Mouse (Mus musculus) gastrocnemius, postnatal 25 days (tissue): ENCODE data around the gene Ppil6. TPM values are rescaled to one million over a fixed set of nuclear protein-coding genes. Genes with fewer than 3 reads are reported as not detected.

ENCODE experiments used
- DNase-seq: peaks from one replicate; pipeline ENCODE4 v3.0.0; 2022
- total RNA-seq, 2 experiments: library from RNA; stranded (reverse); gene quantifications; 1 replicate in 1 of 2; 2 replicates in 1 of 2; pipeline ENCODE4 v1.2.3; 2021

Ppil6 gene
- total RNA-seq, 2 experiments from 2014 or later: not detected

DNA sequence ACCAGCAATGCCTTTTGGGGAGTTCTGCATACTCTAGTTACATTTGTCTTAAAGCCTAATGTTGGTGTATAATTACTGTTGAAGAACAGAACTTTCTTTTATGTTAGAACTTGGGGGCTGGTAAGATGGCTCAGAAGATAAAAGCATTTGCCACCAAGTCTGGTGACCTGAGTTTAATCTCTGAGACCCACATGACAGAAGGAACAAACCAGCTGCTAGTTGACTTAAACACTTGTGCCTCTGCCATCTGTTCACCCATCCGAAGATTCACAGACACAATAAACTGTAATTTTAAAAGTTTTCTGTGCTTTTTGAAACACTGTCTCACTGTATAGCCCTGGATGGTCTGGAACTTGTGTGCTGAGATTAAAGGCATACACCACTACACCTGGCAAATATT is 35.5 kb downstream of the Ppil6 start:
- no peak for DNase-seq

DNA sequence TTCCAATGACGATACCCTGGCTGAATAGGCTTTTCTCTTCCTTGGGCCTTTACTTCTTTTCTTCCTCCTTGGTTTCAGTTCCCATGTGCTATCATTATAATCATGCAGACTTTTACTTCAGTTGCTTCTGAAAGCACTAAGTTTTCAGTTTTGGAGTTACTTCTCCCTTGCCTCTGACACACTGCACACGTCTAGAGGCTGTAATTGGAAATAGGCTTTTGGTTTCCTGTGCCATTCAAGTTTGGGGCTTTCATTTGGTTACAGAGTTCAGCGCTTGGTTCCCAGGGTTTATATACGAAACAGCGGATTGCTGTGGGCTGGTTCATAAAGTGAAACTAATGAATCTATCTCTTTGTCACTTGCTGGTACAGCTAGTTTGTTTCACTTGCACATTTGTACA is 39.7 kb downstream of the Ppil6 start:
- DNase-seq: no peak

DNA sequence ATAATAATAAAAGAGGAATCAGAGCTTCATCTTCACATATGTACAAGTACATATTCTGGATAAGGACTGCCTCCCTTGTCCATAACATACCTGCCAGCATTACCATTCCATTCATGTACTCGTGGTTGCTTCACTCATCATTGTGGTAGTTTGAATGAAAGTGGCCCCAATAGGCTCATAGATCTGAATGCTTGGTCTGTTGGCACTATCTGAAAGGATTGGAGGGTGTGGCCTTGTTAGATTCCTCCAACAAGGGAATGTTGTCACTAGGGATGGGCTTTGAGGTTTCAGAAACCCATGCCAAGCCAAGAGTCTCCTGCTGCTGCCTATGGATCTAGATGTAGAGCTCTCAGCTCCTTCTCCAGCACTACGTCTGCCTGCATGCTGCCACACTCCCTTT is 45.8 kb downstream of the Ppil6 start:
- no peak for DNase-seq

DNA sequence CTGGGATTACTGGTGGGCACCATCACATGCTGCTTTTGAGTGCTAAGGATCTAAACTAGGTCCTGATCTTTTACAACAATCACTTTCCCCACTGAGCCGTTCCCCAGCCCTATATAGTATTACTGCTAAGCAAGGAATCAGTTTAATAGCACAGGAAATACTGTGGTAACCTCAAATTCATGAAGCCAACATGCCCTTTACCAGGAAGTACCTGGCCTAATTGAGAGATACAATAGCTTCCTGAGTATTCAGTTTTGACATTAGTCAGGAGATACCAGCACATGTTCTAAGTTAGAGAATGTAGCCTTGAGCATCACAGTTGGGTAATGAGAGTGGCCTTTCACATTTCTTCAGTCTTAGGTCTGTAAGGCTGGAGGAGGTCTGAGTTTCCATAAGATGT is 46.5 kb downstream of the Ppil6 start:
- DNase-seq: no peak

DNA sequence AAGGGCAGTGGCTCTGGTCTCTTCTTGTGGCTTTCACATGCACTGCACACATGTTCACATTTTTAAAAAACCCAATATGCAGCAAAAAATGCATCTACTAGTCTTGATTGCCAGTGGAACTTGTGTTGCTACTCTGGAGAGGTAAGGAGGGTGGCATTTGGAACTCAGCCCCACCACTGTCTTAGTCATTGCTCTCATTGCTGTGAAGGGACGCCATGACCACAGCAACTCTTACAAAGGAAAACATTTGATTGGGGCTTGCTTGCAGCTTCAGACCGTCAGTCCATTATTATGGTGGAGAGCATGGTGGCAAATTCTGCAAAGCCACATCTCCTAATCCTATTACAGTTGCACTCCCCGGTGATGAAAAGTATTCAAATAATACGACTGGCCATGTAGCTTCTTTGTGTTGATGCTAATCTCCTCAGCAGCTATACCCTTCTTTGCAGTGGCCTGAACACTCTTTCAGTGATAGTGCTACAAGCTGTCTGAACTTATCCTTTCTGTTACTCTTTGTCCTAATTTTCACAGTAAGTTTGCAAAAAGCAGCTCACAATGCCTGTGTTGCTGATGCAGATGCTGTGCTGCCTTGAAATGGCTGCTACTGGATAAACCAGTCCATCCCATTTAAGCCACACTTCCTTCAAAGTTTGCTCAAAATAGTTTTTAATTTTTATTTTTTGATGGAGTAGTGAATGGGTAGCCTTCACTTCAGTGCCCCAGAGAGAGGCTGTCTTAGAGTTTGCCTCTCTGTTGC is 47.2 kb downstream of the Ppil6 start:
- DNase-seq: no peak

DNA sequence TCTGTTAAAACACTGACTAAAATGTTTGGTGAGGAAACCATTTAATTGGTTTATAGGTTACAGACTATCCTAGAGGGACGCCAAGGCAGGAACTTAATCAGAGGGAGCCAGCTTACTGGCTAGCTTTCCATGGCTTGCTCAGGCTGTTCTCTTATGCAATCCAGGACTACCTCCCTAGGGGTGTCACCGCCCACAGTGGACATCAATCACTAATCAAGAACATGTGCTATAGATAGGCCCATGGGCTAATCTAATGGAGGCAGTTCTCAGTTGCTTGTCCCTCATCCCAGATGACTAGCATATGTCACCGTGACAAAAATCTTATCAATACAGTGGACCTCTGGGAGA is 47.7 kb downstream of the Ppil6 start:
- no peak for DNase-seq

DNA sequence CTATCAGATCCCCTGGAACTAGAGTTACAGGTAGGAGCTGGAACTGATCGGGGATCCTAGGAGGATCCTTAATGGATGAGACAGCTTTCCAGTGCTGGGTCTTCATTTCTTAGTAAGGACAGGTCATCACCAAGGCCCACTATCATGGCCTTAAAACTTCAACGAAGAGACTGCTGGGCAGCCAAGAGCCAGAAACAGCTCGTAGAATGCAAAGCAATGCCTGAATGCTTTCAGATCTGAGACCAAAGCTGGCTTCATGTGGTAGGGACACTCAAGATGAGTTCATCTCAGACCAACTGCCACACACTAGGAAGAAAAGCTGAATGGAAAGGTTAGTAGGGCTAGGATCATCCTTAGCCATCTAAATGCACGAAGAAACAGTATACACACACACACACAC is 48.7 kb downstream of the Ppil6 start:
- DNase-seq: no peak

DNA sequence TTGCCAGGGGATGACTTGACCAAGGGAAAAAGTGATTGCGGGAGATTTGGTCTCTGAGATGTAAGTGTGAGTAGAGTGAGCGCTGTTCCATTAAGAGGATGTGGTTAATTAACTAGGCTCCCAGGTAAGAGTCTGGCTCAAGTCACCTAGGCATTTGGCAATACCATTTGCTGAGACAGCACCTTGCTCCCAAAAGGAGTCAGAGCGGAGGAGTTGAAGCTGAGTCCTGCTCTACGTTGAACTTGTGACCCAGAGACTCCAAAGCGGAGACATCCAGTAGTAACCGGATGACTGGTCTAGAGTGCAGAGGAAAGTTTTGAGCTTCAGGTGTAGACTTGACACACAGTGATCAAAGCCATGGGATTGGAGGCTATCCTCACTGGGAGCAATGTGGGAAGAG is 51.8 kb downstream of the Ppil6 start:
- DNase-seq: no peak

DNA sequence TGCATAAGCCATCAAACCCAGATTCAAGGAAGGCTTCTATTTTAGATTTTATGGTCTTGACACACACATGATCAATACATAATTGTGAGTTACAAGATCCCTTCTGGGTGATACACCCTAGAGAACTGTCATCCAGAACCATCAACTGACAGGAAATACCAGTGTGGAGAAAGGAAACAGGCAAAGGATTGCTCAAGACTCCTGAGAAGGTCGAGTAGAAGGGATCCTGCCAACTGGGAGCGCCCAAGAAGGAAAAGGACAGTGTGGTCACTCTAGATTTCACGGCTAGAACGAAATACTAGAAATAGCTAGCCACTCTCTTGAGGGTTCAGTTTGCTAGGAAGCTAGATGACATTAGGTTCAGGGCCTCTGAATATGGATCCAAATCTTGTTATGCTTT is 53.2 kb downstream of the Ppil6 start:
- DNase-seq: no peak

DNA sequence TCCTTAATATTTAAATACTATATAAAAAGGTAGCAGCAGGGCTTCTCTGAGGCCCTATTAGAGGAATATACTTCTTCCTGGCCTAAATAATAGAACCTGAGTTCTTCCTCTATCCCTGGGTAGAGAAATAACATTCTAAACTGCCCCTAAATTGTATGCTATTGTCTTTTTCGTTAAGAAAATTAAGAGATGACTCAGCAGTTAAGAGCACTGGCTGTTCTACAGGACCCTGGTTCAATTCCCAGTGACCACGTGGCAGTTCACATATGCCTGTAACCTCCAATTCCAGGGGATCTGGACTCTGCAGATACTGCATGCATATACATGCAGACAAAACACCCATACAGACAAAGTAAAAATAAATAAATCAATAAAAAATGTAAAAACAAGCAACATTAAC is 53.6 kb downstream of the Ppil6 start:
- DNase-seq: no peak

DNA sequence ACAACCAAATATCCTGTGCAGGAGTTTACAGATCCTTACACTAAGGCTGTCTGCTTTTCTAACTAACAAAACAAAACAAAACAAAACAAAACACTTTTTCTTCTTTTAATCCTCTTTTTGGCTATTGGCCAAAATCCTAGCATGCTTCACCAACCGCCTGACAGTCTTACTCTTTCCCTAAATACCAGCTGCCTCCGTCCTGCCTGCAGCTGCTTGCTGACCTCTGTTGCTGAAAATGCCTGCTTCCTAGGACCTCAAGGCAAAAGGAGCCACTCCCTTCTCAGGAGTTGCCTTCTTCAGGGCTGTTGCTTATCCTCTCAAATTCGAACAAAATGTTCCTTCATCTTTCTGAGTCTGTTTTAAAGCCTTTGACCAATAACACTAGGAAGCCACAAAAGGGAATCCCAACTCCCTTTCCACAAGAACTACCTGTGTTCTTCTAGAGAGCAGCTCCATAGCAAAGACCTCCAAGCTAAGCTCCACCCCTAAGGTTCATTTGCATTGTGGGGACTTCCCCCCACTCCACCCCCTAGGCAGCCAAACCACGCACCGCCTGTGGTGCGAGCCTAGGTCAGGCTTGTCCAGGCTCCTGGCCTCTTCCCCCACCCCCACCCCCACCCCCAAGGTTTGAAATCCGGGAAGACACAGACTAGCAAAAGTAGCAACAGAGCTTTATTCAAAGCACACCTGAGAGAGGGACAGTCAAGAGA is 54.4 kb downstream of the Ppil6 start:
- DNase-seq: no peak

DNA sequence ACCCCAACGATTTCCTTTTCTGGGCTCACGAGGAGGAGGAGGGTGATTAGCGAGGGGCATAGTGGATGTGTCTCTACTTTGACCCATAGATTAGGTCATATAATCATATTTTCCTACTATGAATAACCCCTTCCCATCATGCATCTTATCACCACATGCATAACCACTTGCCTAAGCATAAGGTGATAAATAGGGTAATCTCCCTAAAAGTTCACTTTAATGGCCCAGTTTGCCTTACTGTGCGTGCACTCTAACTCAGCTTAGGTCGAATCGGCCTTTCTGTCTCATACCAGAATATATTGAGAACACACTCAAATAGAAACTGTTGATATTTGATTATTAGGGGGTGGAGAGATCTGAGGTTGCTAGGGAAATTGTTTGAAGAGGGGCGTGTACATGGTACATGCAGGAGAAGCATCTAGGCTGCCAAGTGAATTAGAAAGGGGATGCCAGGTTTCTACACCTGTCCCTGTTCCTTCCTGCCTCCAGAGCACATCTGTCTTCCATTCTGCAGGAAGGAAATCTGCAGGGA is 55.1 kb downstream of the Ppil6 start:
- no peak for DNase-seq

DNA sequence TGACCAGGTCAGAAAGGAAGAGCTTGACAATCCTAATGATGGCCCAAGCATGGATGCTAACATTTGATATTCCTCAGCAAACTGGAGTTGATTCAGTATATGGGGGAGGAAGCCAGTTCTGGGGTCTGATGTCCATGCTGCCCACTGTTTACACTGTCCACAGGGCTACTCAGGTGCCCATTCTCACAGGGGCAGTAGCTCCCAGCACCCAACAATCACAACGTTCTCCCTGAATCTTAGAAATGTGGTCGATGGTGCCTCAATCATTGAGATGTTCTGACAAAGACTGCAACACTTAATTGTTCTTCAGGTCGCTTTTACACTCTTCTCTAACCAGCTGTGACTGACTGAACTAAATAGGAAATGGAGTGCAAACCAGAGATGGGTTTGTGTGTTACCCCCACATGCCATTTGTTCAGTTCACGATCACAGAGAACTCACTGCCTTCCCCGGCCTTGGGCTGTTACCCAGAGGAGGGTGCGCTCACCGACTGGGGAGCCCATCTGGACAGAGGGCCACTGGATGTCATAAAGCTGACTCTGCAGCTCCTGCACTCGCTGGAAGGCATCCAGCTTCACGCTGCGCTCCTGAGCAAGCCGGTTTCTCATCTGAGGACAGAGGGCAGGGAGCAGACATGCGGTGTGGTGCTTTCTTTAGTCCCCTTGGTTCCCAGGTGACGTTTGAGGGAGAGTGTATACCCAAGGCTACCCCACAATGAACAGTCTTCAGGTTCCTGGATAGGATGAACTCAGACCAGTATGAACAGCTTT is 56.3 kb downstream of the Ppil6 start:
- no peak for DNase-seq

DNA sequence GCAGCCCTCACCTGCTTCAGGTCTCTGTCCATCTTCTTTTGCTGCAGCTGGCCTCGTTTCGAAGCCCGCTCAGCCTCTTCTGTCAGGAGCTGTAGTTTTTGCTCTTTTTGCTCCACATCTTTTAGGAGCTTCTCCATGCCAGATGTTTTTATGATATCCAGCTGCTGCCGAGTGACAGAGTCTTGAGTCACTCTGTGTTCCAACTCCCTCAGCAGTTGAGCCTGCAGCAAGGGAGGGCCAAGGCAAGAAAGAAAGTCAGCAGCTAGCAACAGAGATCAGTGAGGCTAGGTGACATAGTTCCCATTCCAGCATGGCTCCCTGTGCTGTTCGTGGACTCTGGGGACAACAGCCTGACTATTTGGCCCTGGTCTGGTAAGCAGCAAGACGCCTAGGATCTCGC is 60.5 kb downstream of the Ppil6 start:
- peak; percentile 24 for DNase-seq

DNA sequence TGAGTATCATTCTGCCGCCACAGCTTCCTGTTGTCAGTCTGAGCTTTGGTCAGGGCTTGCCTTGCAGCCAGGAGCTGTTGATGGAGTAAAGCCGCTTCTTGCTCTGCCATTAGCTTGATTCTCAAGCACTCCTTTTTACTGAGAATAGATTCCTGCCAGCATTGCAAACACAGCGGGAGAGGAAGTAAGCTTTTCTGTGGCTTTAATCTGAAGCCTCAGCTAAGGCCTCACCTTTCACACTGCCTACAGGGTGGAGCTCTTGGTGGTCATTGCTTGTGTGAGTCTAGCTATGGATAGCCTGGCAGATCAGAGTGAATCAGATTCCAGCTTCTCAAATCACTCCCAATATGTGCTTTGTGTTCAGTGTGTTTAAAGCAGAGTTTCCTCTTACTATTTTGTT is 62.1 kb downstream of the Ppil6 start:
- no peak for DNase-seq

DNA sequence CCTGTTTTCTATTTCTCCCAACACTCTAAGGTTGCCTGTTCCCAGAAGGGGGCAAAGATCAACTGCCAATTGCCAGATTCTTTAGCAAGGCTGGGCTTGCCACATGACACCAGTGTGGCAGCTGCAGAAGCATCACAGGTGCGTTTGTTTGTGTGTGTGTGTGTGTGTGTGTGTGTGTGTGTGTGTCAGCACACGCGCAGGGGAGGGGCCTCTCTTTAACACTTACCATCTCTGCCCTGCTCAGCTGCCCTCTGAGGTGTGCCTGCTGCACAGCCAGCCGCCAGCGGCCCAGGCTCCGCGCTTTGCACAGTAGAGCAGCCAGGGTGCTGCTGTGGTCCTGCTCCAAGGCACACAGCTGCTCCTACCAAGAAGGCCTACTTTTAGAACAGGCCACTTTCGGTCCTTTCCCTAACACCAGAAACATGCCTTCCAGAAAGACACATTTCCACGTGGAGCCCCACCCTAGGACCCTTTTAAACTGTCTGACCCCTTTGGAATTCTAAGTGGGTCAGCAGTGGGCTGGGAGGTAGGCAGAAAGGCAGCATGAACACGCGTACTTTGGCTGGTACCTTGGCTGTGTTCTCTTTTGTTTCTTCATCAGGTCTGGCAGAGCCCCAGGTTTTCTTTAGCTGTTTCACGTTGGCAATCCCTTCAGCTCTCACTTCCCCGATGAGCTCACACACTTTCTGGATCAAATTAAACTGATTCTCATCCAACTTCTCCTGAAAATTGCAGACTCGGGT is 62.8 kb downstream of the Ppil6 start:
- DNase-seq: peak; percentile 64

DNA sequence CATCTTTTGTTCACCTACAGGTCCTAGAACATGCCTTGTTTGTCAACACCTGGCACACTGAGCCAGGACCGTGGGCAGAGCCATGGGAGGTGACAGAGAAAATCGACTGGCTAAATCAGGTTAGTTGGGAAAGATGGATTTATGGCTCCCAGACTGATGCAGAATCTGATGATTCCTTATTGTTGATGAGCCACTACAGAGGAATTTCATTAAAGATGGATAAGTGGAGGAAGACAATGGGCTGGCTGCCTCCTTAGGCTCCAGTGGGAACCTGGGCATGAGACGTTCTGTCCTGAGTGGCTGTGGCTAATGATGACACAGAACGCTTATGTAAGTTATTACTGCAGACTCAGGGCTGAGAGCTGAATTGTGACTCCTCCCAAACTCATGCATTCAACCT is 63.5 kb downstream of the Ppil6 start:
- peak; percentile 9 for DNase-seq

DNA sequence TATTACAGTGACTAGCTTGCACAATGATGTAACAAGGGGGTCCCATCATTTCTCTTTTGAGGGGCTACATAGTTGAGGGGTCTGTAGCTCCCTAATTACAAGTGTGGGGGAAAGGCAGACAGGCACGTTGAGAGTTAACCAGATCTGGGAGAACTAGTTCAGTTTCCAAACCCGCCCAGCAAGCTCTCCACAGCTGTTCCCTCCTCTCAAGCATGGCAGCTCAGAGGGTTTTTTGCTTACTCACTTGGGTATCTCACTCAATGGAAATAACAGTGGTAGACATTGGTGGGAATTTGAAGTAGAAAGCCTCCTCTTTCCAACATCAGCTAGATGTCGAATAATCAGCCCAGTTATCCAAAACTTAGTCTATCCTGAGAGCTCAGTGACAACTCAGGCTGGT is 64.8 kb downstream of the Ppil6 start:
- no peak for DNase-seq

DNA sequence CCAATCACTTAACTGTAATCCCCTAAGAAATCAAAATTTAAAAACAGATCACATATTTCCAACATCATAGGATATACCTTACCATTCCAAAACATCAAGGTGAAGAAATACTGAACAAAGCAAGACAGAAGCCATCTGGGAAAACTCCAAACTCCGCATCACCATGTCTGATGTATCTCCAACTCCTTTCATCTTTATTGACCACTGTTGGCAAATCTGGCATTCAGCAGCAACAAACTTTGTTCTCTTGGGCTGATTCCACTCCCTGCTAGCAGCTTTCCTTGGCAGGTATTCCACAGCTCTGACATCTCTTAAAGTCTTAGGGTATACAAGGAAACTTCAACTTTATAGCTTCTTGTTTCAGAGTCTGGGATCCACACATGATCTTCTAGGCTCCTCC is 68.2 kb downstream of the Ppil6 start:
- no peak for DNase-seq

DNA sequence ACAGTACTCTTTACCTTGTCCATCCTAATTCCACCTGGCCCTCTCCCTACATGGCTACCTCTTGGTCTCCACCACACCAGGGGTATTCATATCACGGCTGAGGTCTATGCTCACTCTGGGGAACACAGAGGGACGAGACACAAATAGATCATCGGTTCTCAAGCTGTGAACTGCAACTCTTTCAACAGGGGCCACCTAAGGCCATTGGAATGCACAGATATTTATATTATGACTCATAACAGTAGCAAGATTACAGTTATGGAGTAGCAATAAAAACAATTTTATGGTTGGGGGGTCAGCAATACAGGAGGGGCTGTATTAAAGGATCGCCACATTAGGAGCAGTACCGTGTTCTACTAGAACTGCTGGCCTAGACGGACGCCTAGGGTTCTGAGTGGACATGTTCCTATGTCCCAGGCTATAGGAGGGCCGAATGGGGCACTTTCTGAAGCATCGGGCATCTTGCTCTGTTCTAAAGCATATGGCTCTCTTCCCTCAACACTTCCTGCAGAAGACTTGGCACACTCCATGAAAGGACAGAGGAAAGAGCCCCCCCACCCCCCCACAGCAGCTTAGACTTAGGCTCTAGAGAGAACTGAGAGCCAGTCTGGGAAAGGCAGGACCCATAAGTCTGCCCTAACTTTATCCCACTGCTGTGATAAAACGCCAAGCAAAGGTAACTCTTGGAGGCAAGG is 71.6 kb downstream of the Ppil6 start:
- DNase-seq: no peak
